Mouse (Mus musculus) testis, adult 2 months (tissue): ENCODE measurements around the gene Mylk3.

ENCODE experiments used
- CTCF ChIP-seq: fragments of 200-500 bp; IDR thresholded peaks from 2 replicates; pipeline ENCODE4 v1.5.1; 2012; ENCODE audit warnings: low read depth, mild to moderate bottlenecking, inconsistent platforms, low read length, moderate library complexity; ENCODE audit not compliant: control insufficient read depth, insufficient read depth, insufficient replicate concordance
- POLR2A ChIP-seq: fragments of 200-500 bp; IDR thresholded peaks from 2 replicates; pipeline ENCODE4 v1.6.1; 2012; ENCODE audit warnings: low read depth, mild to moderate bottlenecking, inconsistent platforms, low read length, moderate library complexity; ENCODE audit not compliant: control insufficient read depth

DNA sequence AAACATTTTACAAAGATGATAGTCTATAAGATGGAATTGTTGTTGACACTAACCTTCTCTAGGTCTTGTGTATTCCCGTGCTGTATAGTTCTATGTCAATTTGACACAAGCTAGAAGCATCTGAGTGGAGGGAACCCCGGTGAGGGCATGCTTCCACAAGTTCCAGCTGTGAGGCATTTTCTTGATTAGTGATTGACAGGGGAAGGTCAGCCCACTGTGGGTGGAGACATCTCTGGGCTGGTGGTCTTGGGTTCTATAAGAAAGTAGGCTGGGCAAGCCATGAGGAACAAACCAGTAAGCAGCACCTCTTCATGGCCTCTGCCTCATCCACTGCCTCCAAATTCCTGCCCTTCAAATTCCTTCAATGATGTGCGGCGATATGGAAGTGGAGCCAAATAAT, 11.9 kb downstream of the Mylk3 start:
- no peak for TF ChIP-seq CTCF
- no peak for TF ChIP-seq POLR2A
